Mouse (Mus musculus) kidney, adult 2 months (tissue): ENCODE results near the gene Dock4.

Experiments
- CTCF ChIP-seq: fragments of 200-500 bp; conservative IDR thresholded peaks from 2 replicates; pipeline ENCODE4 v1.5.1; 2011; ENCODE audit warnings: low read depth, mild to moderate bottlenecking, control low read depth, low read length, moderate library complexity, mixed read lengths; ENCODE audit not compliant: insufficient read depth, insufficient read length
- POLR2A ChIP-seq: fragments of 200-500 bp; IDR thresholded peaks from one replicate; pipeline ENCODE4 v1.6.1; 2011; ENCODE audit warnings: low read depth, low read length, control low read depth

- TF ChIP-seq CTCF (no peak), POLR2A (no peak)
Observed at GRCm38 (mm10) chr12:40691444-40691843, 245.7 kb downstream of the Dock4 start.
